Mouse (Mus musculus): ENCODE measurements around the gene Tnk2.

- no peak for TF ChIP-seq CTCF (IDR thresholded peaks at IDR 0.05; ENCODE audit: extremely low read depth, insufficient read depth, low read length)
- no peak for TF ChIP-seq POLR2A (IDR thresholded peaks at IDR 0.05; ENCODE audit: extremely low read depth, insufficient read depth, low read length)
These were observed 1.4 kb upstream of the Tnk2 start for GRCm38 (mm10) chr16:32642280-32642679.

Data from cortical plate, adult 2 months (tissue).